Mouse (Mus musculus): ENCODE measurements at regions not wholly inside any gene's neighbourhood (a gene's known extent, or its start where the extent isn't known, plus 50 kb on each side); places are given as distances from the start of the nearest gene placed in this dataset.

DNA sequence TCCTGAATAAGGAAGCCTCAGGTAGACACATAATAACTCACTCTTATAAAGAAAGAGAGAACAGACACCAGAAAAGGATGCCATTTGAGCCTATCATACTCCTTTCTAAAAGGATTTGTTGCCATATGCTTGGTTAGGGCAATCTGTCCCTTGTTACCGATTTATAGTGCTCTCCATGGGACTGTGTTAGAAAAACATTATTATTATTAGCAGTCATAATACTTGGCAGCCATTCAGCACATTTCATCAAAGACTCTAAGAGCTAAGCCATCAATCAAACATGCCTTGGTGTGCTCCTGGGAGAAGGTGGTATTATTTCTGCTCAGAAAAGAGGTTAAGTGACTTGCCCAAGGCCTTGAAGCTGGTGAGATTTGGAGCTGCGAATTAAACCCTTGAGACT is 282.8 kb upstream of the Gm8797 start:
- no peaks in the 10 kb centered on the region for H3K36me3 ChIP-seq (replicated peaks; ENCODE audit: control insufficient read depth, insufficient read depth)
- H3K27me3 ChIP-seq (ENCODE audit: control insufficient read depth, insufficient read depth, low read length): no peaks in the 10 kb centered on the region
- H3K27ac ChIP-seq: no peak overlapping the region
- no peak overlapping the region for H3K4me3 ChIP-seq (replicated peaks; ENCODE audit: low read length)
- H3K4me2 ChIP-seq (replicated peaks): no peak overlapping the region
- ATAC-seq (ENCODE audit: low FRiP score) (no peak), DNase-seq (ENCODE audit: low spot score) (peak; percentile 33)
- no peaks in the 10 kb centered on the region for H3K4me1 ChIP-seq (replicated peaks; ENCODE audit: control insufficient read depth, insufficient read depth, low read length)
- WGBS: 67% methylated on average over 2 of the region's 2 CpGs
- H3K9ac ChIP-seq: no peak overlapping the region
- H3K9me3 ChIP-seq (ENCODE audit: control insufficient read depth, low read length): no peaks in the 10 kb centered on the region

DNA sequence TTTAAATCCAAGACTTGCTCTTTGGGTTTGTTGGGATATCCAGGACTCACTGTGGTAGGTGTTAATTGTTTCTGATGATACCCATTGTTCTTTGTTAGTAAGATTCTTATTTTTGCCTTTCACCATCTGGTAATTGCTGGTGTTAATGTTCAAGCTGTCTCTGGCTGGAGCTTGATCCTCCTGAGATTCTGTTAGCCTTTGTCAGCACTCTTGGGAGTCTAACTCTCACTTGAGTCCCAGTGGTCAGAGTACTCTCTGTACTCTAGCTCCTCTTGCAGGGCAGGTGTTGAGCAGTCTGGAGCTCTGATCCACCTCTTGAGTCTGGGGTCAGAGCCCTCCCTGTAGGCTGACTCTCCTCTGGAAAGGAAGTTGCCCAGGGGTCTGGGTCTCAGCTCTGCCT is 252.8 kb upstream of the Gm8797 start:
- H3K4me1 ChIP-seq (replicated peaks; ENCODE audit: control insufficient read depth, insufficient read depth, low read length): no peaks in the 10 kb centered on the region
- H3K9me3 ChIP-seq (ENCODE audit: control insufficient read depth, low read length): no peaks in the 10 kb centered on the region
- no peak overlapping the region for H3K4me3 ChIP-seq (replicated peaks; ENCODE audit: low read length)
- no peaks in the 10 kb centered on the region for H3K36me3 ChIP-seq (replicated peaks; ENCODE audit: control insufficient read depth, insufficient read depth)
- no peak overlapping the region for H3K27ac ChIP-seq
- H3K4me2 ChIP-seq (replicated peaks): no peak overlapping the region
- no peak for ATAC-seq (ENCODE audit: low FRiP score)
- no peaks in the 10 kb centered on the region for H3K27me3 ChIP-seq (ENCODE audit: control insufficient read depth, insufficient read depth, low read length)
- no peak overlapping the region for H3K9ac ChIP-seq
- no peak for DNase-seq (ENCODE audit: low spot score)

Measured in hindbrain, embryonic 14.5 days (tissue).